Mouse (Mus musculus) C2C12 (cell line): Measurements from ENCODE around the gene Pcbd1. TPM values are rescaled to one million over a fixed set of nuclear protein-coding genes. Genes with fewer than 3 reads are reported as not detected.

Experiments
- H3K27me3 ChIP-seq: one replicate; pipeline ENCODE4 v1.6.1; 2011; ENCODE audit not compliant: control insufficient read depth, insufficient read depth, insufficient read length
- H3K36me3 ChIP-seq: one replicate; pipeline ENCODE4 v1.6.1; 2011; ENCODE audit not compliant: control insufficient read depth, insufficient read depth
- H3K4me3 ChIP-seq: one replicate; pipeline ENCODE4 v1.5.1; 2011; ENCODE audit warnings: mild to moderate bottlenecking, control low read depth; ENCODE audit not compliant: poor library complexity, insufficient read depth, severe bottlenecking
- H3K79me2 ChIP-seq: one replicate; pipeline ENCODE4 v1.6.1; 2011; ENCODE audit not compliant: control insufficient read depth, insufficient read depth
- H3K79me3 ChIP-seq: one replicate; pipeline ENCODE4 v1.6.1; 2011; ENCODE audit warnings: low read depth, control low read depth
- H3ac ChIP-seq: one replicate; pipeline ENCODE3; 2011; ENCODE audit warnings: low read depth; ENCODE audit not compliant: control insufficient read depth, insufficient read length
- CEBPB ChIP-seq: IDR thresholded peaks from one replicate; pipeline ENCODE4 v1.6.1; 2011; ENCODE audit warnings: low read depth, mild to moderate bottlenecking, control low read depth, moderate library complexity
- CTCF ChIP-seq: IDR thresholded peaks from one replicate; pipeline ENCODE4 v1.5.1; 2011; ENCODE audit not compliant: control insufficient read depth, insufficient read depth, insufficient read length
- FOSL1 ChIP-seq: IDR thresholded peaks from one replicate; pipeline ENCODE4 v1.8.0; 2011; ENCODE audit warnings: mild to moderate bottlenecking, low read length; ENCODE audit not compliant: poor library complexity, insufficient read depth, severe bottlenecking
- MAX ChIP-seq: IDR thresholded peaks from one replicate; pipeline ENCODE4 v1.6.1; 2011; ENCODE audit warnings: mild to moderate bottlenecking, control low read depth
- MYOD1 ChIP-seq: IDR thresholded peaks from one replicate; pipeline ENCODE4 v1.6.1; 2011; ENCODE audit warnings: low read depth; ENCODE audit not compliant: control insufficient read depth, insufficient read length
- MYOG ChIP-seq: IDR thresholded peaks from one replicate; pipeline ENCODE4 v1.6.1; 2011; ENCODE audit not compliant: control insufficient read depth, insufficient read length; ENCODE audit errors: extremely low read depth
- USF1 ChIP-seq: IDR thresholded peaks from one replicate; pipeline ENCODE4 v1.6.1; 2011; ENCODE audit warnings: low read depth, mild to moderate bottlenecking, control low read depth, moderate library complexity
- microRNA-seq: library from miRNA; unstranded; fragments of <30 nt; microRNA quantifications from one replicate; pipeline ENCODE4, GENCODE M21; 2019; ENCODE audit warnings: borderline microRNAs expressed
- polyA plus RNA-seq: library from polyadenylated mRNA; unstranded; fragments of >200 nt; fragmentation: generic; extraction: Trizol; gene quantifications from one replicate; pipeline ENCODE4 v1.2.1, GENCODE M21; 2012; ENCODE audit warnings: missing spikeins

Gene Pcbd1
- polyA plus RNA-seq, 1 experiment, result 0.28 TPM

DNA sequence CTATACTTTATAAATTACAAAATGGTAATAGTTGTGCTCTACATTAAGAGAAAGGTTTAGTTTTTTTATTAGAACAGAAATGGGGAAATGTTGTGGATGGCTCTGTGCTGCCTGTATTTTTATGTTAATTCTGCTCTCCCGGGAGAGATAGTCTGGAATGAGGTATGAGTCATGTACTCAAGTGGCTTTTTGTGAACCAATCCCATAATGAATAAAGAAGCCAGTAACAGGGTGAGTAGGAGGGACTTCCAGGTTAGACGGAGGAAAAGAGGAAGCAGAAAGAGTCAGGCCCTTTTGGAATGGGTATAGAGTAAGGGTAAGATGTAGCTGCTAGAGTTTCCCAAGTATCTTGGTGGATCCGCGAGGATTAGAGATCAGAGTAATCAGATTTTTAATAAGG, 44.9 kb downstream of the Pcbd1 start:
- H3K79me2 ChIP-seq, result peaks cover 50% of the 10 kb centered on the region
- peaks cover 8% of the 10 kb centered on the region for H3K79me3 ChIP-seq
- no peak overlapping the region for H3ac ChIP-seq
- H3K36me3 ChIP-seq, result peaks cover 25% of the 10 kb centered on the region
- TF ChIP-seq CEBPB, result no peak
- no peak for TF ChIP-seq MYOG
- TF ChIP-seq MYOD1, result no peak
- no peaks in the 10 kb centered on the region for H3K27me3 ChIP-seq
- no peak overlapping the region for H3K4me3 ChIP-seq

DNA sequence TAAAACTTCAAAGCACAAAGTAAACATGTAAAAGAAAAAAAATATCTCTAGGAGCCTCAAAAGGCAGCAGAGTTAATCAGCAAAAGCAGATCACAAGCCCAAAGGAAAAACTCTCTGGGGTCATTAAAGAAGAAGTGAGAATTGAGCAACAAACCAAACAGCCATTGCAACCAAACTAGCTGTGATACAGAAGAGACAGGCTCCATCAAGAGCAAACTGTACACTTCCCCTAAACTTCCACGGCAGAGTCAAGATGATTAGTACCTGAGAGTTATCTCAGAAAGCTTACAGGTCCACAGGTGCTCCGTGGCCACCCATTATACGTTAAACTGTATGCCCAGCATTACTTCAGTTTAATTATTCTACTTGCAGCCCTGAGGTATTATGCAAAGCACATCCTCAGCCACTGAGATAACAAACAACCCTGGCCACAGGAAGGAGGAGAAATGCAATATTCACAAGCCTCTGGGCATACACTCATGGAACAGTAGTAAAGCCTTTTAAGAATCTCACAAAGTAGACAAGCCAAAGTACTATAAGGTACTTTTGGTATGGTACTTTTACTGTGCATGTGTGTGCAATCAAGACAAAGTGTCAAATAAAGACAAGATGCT, 46.2 kb downstream of the Pcbd1 start:
- peaks cover 26% of the 10 kb centered on the region for H3K36me3 ChIP-seq
- peaks cover 39% of the 10 kb centered on the region for H3K79me2 ChIP-seq
- no peak overlapping the region for H3K4me3 ChIP-seq
- peaks cover 6% of the 10 kb centered on the region for H3K79me3 ChIP-seq
- TF ChIP-seq MYOG (no peak), USF1 (no peak), MYOD1 (no peak), CTCF (no peak), MAX (no peak), CEBPB (no peak), FOSL1 (no peak)
- no peaks in the 10 kb centered on the region for H3K27me3 ChIP-seq
- no peak overlapping the region for H3ac ChIP-seq

DNA sequence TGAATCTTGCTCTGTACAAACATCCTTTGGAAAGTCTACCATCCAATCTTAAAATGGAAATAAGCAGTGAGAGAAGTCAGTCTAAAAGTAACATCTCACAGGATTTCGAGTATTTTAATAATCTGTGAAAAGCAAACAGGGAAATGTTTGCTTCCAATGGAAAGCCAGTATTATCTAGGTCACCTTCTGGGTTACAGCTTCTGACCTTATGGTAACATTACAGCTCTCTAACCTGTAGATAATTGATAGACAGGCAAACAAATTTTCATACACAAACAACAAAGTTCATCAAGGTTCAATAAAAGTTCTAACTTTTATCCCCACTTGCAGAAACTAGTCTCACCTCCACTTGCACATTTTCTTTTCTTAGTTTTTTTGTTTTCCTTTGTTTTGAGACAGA, 48.4 kb downstream of the Pcbd1 start:
- no peaks in the 10 kb centered on the region for H3K27me3 ChIP-seq
- peaks cover 48% of the 10 kb centered on the region for H3K79me2 ChIP-seq
- no peak for TF ChIP-seq CEBPB
- no peak for TF ChIP-seq MAX
- TF ChIP-seq MYOD1, result no peak
- TF ChIP-seq CTCF, result no peak
- no peak for TF ChIP-seq FOSL1
- no peak for TF ChIP-seq MYOG
- TF ChIP-seq USF1, result no peak
- H3ac ChIP-seq, result no peak overlapping the region
- no peak overlapping the region for H3K4me3 ChIP-seq
- H3K36me3 ChIP-seq, result peaks cover 28% of the 10 kb centered on the region
- peaks cover 3% of the 10 kb centered on the region for H3K79me3 ChIP-seq

DNA sequence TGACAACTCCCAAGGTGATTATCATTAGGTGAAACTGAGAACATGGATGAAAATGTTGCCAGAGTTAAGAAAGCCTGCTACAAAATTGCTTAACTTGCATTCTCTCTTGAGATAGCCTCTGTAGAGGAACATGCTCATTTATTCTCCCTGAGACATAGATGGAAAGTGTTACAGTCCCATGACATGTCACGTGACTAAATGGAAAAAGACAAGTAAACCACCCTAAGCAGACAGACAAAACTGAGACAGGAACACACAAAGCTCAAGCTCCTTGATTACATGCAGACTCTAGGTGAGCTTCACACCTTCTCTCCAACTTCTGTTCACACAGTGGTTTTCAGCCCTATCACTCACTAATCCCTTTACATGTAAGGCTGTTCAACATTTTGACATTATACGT, 54.2 kb downstream of the Pcbd1 start:
- Histone ChIP-seq H3K4me3 (no peak overlapping the region), H3K79me3 (peaks cover 19% of the 10 kb centered on the region), H3K27me3 (no peaks in the 10 kb centered on the region), H3K36me3 (peaks cover 17% of the 10 kb centered on the region), H3ac (no peak overlapping the region), H3K79me2 (peaks cover 70% of the 10 kb centered on the region)
- no peak for TF ChIP-seq CTCF
- TF ChIP-seq MYOG, result no peak
- TF ChIP-seq MAX, result no peak
- TF ChIP-seq FOSL1, result no peak
- no peak for TF ChIP-seq USF1
- no peak for TF ChIP-seq MYOD1
- no peak for TF ChIP-seq CEBPB

Small RNA genes within 50 kb of the gene (microRNA-seq; reads per million reads assigned to microRNA genes)
- not detected for gene Gm44308

Other genes with a start within 250 kb of the Pcbd1 start
- 43.9 TPM for gene Sgpl1, start 58.4 kb downstream of the Pcbd1 start, polyA plus RNA-seq
- gene Tbata, start 82.6 kb downstream of the Pcbd1 start, polyA plus RNA-seq, result not detected
- 7.0 TPM for gene Adamts14, start 184.1 kb downstream of the Pcbd1 start, polyA plus RNA-seq
- gene Prf1, start 208.5 kb downstream of the Pcbd1 start, polyA plus RNA-seq, result not detected